Mouse (Mus musculus) neural tube, embryonic 12.5 days (tissue): ENCODE measurements at regions not wholly inside any gene's neighbourhood (a gene's known extent, or its start where the extent isn't known, plus 50 kb on each side); places are given as distances from the start of the nearest gene placed in this dataset.

Experiments
- ATAC-seq: fragments of 200-750 bp; cut with Nextera tagmentation; 2 replicates; pipeline ENCODE4 v1.8.0; 2017; ENCODE audit warnings: low read depth, mild to moderate bottlenecking, moderate TSS enrichment, moderate library complexity; ENCODE audit not compliant: low FRiP score
- H3K27ac ChIP-seq: fragments of 300-500 bp; sonication (generic); 2 replicates; pipeline ENCODE4 v1.5.1; 2016
- H3K27me3 ChIP-seq: fragments of 300-500 bp; sonication (generic); replicated peaks from 2 replicates; pipeline ENCODE4 v1.6.1; 2016; ENCODE audit warnings: mild to moderate bottlenecking
- H3K36me3 ChIP-seq: fragments of 300-500 bp; sonication (generic); 2 replicates; pipeline ENCODE4 v1.6.1; 2016; ENCODE audit warnings: mild to moderate bottlenecking
- H3K4me1 ChIP-seq: fragments of 300-500 bp; sonication (generic); 2 replicates; pipeline ENCODE4 v1.6.1; 2016
- H3K4me2 ChIP-seq: fragments of 300-500 bp; sonication (generic); replicated peaks from 2 replicates; pipeline ENCODE4 v1.6.1; 2016; ENCODE audit warnings: mild to moderate bottlenecking
- H3K4me3 ChIP-seq: fragments of 300-500 bp; sonication (generic); 2 replicates; pipeline ENCODE4 v1.5.1; 2016
- H3K9ac ChIP-seq: fragments of 300-500 bp; sonication (generic); 2 replicates; pipeline ENCODE4 v1.6.1; 2016; ENCODE audit warnings: mild to moderate bottlenecking
- H3K9me3 ChIP-seq: fragments of 300-500 bp; sonication (generic); 2 replicates; pipeline ENCODE4 v1.6.1; 2016; ENCODE audit warnings: mild to moderate bottlenecking
- WGBS: fragments of 180-500 bp; shearing (Covaris S2); methylation state at CpG from one replicate; pipeline ENCODE4 v1.1.7; 2016; 5-methylcytosine and 5-hydroxymethylcytosine counted together

DNA sequence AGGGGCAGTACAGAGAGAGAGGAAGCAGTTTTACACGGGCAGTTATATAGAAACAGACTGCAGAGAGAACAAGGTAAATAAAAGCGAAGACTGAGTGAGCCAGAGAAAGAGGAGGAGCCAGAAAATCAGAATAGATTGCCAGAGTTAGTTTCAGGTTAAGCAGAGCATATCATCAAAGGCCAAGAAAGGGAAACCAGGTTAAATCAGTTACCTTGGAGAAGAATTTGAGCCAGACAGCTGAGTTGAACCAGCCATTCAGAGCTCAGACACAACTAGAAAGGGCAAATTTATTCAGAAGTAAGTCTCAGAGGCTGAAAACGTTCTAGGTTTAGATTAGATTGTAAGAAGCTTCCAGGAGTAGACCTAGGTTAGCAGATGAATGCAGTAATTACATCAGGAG, 858.6 kb downstream of the Adgrl3 start:
- Histone ChIP-seq H3K27me3 (no peaks in the 10 kb centered on the region), H3K36me3 (no peaks in the 10 kb centered on the region), H3K4me2 (no peak overlapping the region), H3K9me3 (no peaks in the 10 kb centered on the region), H3K4me1 (no peaks in the 10 kb centered on the region), H3K9ac (no peak overlapping the region), H3K4me3 (no peak overlapping the region), H3K27ac (no peak overlapping the region)
- WGBS, result 78% methylated on average over 3 of the region's 3 CpGs
- ATAC-seq, result no peak

DNA sequence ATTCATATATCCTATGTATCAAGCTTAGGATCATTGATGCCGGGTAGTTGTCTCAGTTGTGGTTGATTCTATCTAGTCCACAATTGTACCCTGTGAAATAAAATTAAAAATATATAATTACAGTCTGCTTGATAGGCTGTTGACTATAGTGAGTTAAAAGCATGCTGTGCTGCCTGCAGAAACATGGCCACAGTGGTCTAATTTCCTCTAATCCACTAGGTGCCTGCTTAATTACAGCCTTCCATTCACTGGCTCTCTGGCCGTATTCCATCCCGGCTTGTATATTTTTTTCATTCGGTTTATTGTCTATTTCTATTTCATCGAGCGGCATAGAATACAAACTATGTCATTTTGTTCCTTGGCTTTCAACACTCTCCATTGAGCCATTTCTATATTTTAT, 873.4 kb downstream of the Adgrl3 start:
- Histone ChIP-seq H3K9me3 (no peaks in the 10 kb centered on the region), H3K4me2 (no peak overlapping the region), H3K36me3 (no peaks in the 10 kb centered on the region), H3K27me3 (no peaks in the 10 kb centered on the region), H3K4me1 (no peaks in the 10 kb centered on the region), H3K9ac (no peak overlapping the region), H3K27ac (no peak overlapping the region), H3K4me3 (no peak overlapping the region)
- ATAC-seq, result no peak
- 93% methylated on average over 6 of the region's 6 CpGs for WGBS

DNA sequence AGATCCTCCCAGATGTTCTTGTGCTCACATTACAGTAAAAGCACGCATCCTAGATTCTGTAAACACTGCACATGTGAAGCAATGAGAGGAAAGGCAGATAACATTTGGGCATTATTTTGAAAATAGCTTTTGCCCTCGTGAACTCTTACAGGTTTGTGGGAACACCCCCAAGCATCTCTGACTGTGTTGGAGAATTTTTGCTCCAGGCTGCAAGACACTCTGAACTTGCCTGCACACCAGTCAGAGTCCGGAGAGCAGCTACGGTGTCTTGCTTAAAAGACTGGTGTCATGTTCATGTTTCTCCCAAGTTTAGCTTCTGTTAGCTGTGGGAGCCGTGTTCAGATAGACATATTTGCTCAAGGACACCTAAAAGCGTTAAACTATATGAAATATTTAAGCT, 889.4 kb downstream of the Adgrl3 start:
- WGBS, result 76% methylated on average over 6 of the region's 6 CpGs
- no peak overlapping the region for H3K4me3 ChIP-seq
- H3K4me2 ChIP-seq, result no peak overlapping the region
- no peaks in the 10 kb centered on the region for H3K4me1 ChIP-seq
- no peaks in the 10 kb centered on the region for H3K36me3 ChIP-seq
- H3K9ac ChIP-seq, result no peak overlapping the region
- H3K27ac ChIP-seq, result no peak overlapping the region
- ATAC-seq, result no peak
- no peaks in the 10 kb centered on the region for H3K27me3 ChIP-seq
- H3K9me3 ChIP-seq, result no peaks in the 10 kb centered on the region

DNA sequence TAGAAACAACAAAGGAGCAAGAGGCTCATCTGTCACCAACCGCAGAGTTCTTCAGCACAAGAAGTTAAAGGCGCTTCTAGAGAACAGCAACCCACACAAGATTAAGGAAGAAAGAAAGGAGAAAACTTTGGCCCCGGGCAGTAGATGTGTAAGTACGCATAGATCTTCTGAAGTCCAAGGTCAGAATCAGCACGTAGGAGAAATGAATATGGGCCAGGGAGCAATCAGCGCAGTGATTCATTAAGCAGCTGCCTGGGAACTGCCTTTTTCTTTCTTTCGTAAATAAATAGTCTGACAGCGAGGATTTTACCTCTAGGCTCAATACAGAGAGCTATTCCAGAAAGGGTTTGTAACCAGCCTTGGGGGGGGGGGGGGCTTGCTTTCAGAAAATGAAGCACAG, 890.0 kb downstream of the Adgrl3 start:
- Histone ChIP-seq H3K4me2 (no peak overlapping the region), H3K4me3 (no peak overlapping the region), H3K27me3 (no peaks in the 10 kb centered on the region), H3K4me1 (no peaks in the 10 kb centered on the region), H3K36me3 (no peaks in the 10 kb centered on the region), H3K9me3 (no peaks in the 10 kb centered on the region), H3K27ac (no peak overlapping the region), H3K9ac (no peak overlapping the region)
- 53% methylated on average over 8 of the region's 8 CpGs for WGBS
- no peak for ATAC-seq

DNA sequence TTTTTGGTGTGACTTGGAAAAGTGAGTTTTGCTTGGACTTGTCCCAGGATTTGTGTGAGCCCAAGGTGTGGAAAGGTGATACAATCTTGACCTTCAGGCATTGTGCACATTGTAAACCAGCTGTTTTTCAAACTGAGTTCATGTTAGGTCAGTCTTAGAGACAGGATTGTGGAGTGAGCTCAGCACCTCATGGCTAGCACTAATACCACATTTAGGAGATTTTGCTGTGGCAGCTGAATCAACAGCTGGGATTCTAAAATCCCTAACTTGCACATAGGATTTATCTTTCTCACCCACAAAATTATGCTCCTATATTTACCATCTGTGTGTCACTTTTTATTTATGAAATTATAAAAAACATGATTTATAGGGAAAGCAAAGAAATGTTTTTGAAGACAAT, 896.7 kb downstream of the Adgrl3 start:
- H3K36me3 ChIP-seq, result no peaks in the 10 kb centered on the region
- ATAC-seq, result no peak
- no peaks in the 10 kb centered on the region for H3K27me3 ChIP-seq
- no peak overlapping the region for H3K9ac ChIP-seq
- no peaks in the 10 kb centered on the region for H3K9me3 ChIP-seq
- H3K4me1 ChIP-seq, result no peaks in the 10 kb centered on the region
- no peak overlapping the region for H3K4me3 ChIP-seq
- no peak overlapping the region for H3K27ac ChIP-seq
- no peak overlapping the region for H3K4me2 ChIP-seq

DNA sequence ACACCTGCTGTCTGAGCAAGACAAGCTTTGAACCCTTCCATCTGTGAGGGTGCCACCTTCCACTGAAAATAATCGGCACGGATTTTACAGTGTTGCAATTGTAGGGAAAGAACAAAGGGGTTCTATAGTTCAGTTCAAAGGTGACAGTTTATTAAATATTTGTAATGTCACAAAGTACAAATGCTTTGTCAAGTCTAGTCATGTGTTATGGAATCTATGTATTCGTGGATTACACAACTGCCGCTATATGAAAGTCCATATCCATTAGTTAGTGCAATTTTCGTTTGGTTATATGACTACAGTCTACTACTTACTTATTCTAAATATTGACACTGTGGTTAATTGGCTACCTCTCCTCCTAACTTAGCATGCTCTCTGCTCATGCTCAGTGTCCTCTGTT, 920.9 kb downstream of the Adgrl3 start:
- WGBS, result 84% methylated on average over 5 of the region's 5 CpGs
- ATAC-seq, result no peak
- no peak overlapping the region for H3K4me3 ChIP-seq

DNA sequence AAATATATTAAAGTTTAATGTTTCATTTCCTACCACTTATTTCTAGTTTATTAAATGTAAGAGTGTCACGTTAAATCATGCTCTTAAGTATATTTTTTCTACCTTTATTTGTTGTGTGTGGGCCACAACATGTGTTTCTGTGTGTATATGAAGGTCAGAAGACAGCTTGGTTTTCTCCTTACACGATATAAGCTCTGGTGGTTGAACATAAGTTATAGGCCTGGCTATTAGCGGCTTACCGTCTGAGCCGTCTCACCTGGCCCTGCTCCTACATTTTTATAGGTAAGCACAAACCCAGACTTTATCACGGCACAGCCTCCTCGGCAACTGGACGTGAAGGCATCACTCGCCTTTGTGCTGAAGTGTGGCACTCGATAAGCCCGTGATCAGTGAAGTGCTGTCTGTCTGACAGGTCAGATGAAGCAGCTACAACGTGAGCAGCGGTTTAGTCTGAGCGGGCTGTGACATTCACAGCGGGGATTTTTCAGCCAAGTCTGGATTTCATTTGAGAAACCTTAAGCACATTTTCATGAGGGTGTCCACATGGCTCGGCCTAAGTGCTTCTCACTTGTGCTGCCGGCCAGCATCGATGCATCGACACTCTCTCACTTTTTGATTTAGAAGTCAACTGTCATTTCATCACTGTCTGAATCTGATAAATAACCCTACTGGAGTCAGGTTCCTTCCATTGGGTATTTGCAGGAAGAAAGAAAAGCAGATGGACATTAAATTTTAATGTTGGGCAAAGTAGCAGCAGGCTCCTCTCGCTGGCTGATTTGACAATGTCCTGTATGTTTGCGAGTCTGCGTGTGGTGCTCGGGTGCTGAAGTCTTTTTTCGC, 950.0 kb downstream of the Adgrl3 start:
- peak; percentile 44; the same call in 1 of the 2 replicates for ATAC-seq
- no peak overlapping the region for H3K4me2 ChIP-seq

More for the DNA sequence above, 920.9 kb downstream of the Adgrl3 start:
- Histone ChIP-seq H3K9ac (no peak overlapping the region), H3K4me2 (no peak overlapping the region), H3K27ac (no peak overlapping the region), H3K9me3 (no peaks in the 10 kb centered on the region), H3K4me1 (no peaks in the 10 kb centered on the region), H3K36me3 (no peaks in the 10 kb centered on the region), H3K27me3 (no peaks in the 10 kb centered on the region)

DNA sequence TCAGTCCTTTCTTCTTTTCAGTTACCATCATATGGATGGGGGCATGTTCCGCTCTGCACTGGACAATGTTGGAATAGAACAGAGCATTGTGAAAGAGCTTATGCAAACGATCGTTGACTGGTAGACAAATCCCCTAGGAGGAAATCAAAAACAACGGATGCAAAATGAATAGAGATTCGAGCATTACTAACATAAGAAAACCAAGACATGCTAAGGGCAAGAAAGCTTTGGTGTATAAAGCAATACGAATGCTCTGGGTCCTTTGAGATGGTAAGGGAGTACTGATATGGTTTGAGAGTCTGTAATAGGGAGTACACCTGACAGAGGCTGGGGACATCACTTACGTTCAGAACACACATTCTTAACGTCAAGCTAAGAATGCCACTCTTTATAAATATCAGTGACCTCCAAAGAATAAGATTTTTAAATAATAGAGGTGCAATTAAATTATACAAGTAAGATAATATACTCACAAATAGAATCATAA, 950.6 kb downstream of the Adgrl3 start:
- Histone ChIP-seq H3K9me3 (no peaks in the 10 kb centered on the region), H3K36me3 (no peaks in the 10 kb centered on the region), H3K27me3 (no peaks in the 10 kb centered on the region), H3K27ac (no peak overlapping the region), H3K4me3 (no peak overlapping the region), H3K4me2 (no peak overlapping the region), H3K9ac (no peak overlapping the region), H3K4me1 (no peaks in the 10 kb centered on the region)
- WGBS, result 79% methylated on average over 8 of the region's 8 CpGs
- ATAC-seq, result no peak

More for the DNA sequence above, 950.0 kb downstream of the Adgrl3 start:
- H3K9me3 ChIP-seq, result no peaks in the 10 kb centered on the region
- no peak overlapping the region for H3K9ac ChIP-seq
- no peak overlapping the region for H3K4me3 ChIP-seq
- WGBS, result 81% methylated on average over 24 of the region's 24 CpGs
- no peaks in the 10 kb centered on the region for H3K36me3 ChIP-seq
- no peaks in the 10 kb centered on the region for H3K4me1 ChIP-seq
- no peaks in the 10 kb centered on the region for H3K27me3 ChIP-seq
- no peak overlapping the region for H3K27ac ChIP-seq

DNA sequence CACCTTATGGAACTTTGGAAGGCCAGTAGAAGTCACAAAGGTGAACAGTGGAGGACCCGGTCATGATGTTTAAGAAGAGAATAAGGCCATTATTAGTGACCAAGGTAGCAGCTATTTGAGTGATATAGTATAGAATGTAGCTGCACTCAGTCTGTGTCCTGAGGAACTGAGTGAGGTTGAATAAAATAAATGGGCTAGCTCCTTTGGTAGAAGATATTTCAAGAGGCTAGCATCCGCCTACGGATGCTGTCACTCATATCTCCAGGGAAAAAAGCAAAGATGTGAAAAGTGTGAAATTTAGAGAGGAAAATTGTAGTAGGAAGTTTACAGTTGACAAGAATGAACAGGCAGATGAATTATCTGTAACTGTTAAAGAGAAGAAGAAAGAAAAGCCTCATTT, 956.6 kb downstream of the Adgrl3 start:
- Histone ChIP-seq H3K27me3 (no peaks in the 10 kb centered on the region), H3K9me3 (no peaks in the 10 kb centered on the region), H3K4me2 (no peak overlapping the region), H3K4me1 (no peaks in the 10 kb centered on the region), H3K27ac (no peak overlapping the region), H3K9ac (no peak overlapping the region), H3K36me3 (no peaks in the 10 kb centered on the region), H3K4me3 (no peak overlapping the region)
- no peak for ATAC-seq
- WGBS, result 92% methylated on average over 3 of the region's 3 CpGs

DNA sequence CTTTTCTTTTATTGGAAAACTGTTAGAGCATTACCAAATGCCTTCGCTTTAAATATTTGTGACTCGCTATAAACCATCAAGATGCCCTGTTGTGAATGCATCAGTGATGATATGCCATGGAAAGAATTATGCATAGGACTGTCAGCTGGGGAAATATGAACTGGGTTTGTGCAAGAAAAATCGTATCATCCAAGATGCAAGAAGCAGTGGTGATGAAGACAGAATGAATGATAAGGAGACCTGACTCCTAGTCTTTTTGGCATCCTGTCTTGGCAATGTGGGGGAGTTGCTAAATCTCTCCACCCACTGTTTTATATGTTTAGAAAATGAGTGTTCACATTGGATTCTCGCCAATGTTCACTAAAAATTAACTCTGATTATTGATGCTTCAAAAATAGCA, 963.4 kb downstream of the Adgrl3 start:
- H3K4me3 ChIP-seq, result no peak overlapping the region
- no peak for ATAC-seq
- H3K27me3 ChIP-seq, result no peaks in the 10 kb centered on the region
- H3K4me1 ChIP-seq, result no peaks in the 10 kb centered on the region
- no peak overlapping the region for H3K27ac ChIP-seq
- WGBS, result 85% methylated on average over 4 of the region's 4 CpGs
- no peak overlapping the region for H3K4me2 ChIP-seq
- no peak overlapping the region for H3K9ac ChIP-seq
- H3K9me3 ChIP-seq, result no peaks in the 10 kb centered on the region
- no peaks in the 10 kb centered on the region for H3K36me3 ChIP-seq

DNA sequence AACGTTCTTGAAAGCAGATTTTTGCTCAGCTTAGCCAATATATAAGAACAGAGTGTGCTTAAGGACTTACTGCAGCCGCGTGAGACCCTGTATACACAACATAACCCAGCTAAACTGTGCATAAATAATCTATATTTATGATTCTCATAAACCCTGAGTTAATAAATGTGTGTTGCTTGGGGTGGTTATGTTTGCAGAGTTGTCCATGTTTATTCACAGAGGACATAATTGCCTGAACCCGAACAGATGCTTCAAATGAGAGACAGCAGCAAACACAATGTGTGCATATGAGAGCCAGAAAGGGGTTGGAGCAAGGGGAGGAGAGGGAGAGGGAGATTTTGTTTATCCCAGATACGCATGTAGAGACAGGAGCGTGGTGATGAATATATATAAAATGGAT, 968.1 kb downstream of the Adgrl3 start:
- Histone ChIP-seq H3K36me3 (no peaks in the 10 kb centered on the region), H3K27ac (no peak overlapping the region), H3K4me2 (no peak overlapping the region), H3K9me3 (no peaks in the 10 kb centered on the region), H3K9ac (no peak overlapping the region), H3K4me3 (no peak overlapping the region), H3K4me1 (no peaks in the 10 kb centered on the region), H3K27me3 (no peaks in the 10 kb centered on the region)
- ATAC-seq, result no peak
- 79% methylated on average over 6 of the region's 6 CpGs for WGBS

DNA sequence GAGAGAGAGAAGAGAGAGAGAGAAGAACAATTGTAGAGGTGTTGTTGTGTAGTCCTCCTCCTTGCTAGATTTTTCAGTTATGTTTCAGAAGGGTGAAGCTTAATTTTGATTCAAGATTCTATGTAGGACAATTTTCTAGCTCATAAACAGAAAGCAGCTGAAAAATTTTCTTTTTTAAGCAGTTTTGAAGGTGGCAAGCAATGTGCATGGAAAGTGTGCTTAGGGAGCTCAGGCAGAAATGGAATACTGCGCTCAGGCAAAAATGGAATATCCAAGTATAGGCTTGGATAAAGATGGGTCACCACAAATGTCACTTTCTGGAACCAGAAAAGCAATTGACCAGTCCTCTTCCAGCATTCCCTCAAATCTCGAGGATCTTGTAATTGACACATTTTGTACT, 988.0 kb downstream of the Adgrl3 start:
- Histone ChIP-seq H3K27ac (no peak overlapping the region), H3K4me3 (no peak overlapping the region), H3K4me1 (no peaks in the 10 kb centered on the region), H3K4me2 (no peak overlapping the region), H3K36me3 (no peaks in the 10 kb centered on the region), H3K9ac (no peak overlapping the region), H3K27me3 (no peaks in the 10 kb centered on the region), H3K9me3 (no peaks in the 10 kb centered on the region)
- 94% methylated on average over 2 of the region's 2 CpGs for WGBS
- no peak for ATAC-seq

DNA sequence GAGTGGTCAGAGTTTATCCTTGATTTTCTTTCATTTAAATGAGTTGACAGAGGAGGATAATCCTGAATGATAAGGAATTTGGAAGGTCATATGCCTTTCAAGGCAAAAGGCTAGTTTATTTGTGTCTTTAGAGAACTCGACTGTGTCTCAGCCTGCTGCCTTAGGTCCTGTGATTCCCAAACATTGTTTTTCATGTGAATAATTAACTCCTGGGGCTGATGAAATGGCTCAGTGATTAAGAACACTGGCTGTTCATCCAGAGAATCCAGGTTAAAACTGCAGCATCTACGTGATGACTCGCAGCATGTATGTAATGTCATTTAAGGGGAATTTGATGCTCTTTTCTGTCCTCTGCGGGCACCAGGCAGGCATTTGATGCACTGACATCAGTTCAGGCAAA, 1004.2 kb downstream of the Adgrl3 start:
- H3K27ac ChIP-seq, result no peak overlapping the region
- H3K27me3 ChIP-seq, result no peaks in the 10 kb centered on the region
- H3K36me3 ChIP-seq, result no peaks in the 10 kb centered on the region
- WGBS, result 23% methylated on average over 4 of the region's 4 CpGs
- H3K4me2 ChIP-seq, result no peak overlapping the region
- H3K9ac ChIP-seq, result no peak overlapping the region
- no peak for ATAC-seq
- no peak overlapping the region for H3K4me3 ChIP-seq
- no peaks in the 10 kb centered on the region for H3K4me1 ChIP-seq
- H3K9me3 ChIP-seq, result no peaks in the 10 kb centered on the region
